Mouse (Mus musculus) heart, postnatal 0 days (tissue): ENCODE results near the gene Slc30a3. TPM values are rescaled to one million over a fixed set of nuclear protein-coding genes. Genes with fewer than 3 reads are reported as not detected.

Source experiments
- ATAC-seq: fragments of 200-750 bp; cut with Nextera tagmentation; 2 replicates; pipeline ENCODE4 v1.8.0; 2017; ENCODE audit warnings: low read depth, moderate number of reproducible peaks, moderate library complexity; ENCODE audit not compliant: insufficient read depth
- DNase-seq: peaks from one replicate; pipeline ENCODE4 v3.0.0-alpha.2; 2016; ENCODE audit warnings: low spot score
- H3K27ac ChIP-seq: fragments of 300-500 bp; sonication (generic); 2 replicates; pipeline ENCODE4 v1.5.1; 2014; ENCODE audit warnings: low read depth, mild to moderate bottlenecking
- H3K27me3 ChIP-seq: fragments of 300-500 bp; sonication (generic); 2 replicates; pipeline ENCODE4 v1.6.1; 2014; ENCODE audit warnings: low read length, mixed read lengths; ENCODE audit not compliant: control insufficient read depth, insufficient read depth
- H3K36me3 ChIP-seq: fragments of 300-500 bp; sonication (generic); replicated peaks from 2 replicates; pipeline ENCODE4 v1.6.1; 2014; ENCODE audit warnings: low read length, mixed read lengths; ENCODE audit not compliant: control insufficient read depth, insufficient read depth
- H3K4me1 ChIP-seq: fragments of 300-500 bp; sonication (generic); 2 replicates; pipeline ENCODE4 v1.6.1; 2014; ENCODE audit warnings: antibody characterized with exemption; ENCODE audit not compliant: control insufficient read depth, insufficient read depth
- H3K4me2 ChIP-seq: fragments of 300-500 bp; sonication (generic); 2 replicates; pipeline ENCODE4 v1.6.1; 2014; ENCODE audit warnings: low read depth, mild to moderate bottlenecking, low read length, moderate library complexity
- H3K4me3 ChIP-seq: fragments of 300-500 bp; sonication (generic); 2 replicates; pipeline ENCODE4 v1.5.1; 2014; ENCODE audit warnings: low read depth, low read length
- H3K9ac ChIP-seq: fragments of 300-500 bp; sonication (generic); replicated peaks from 2 replicates; pipeline ENCODE4 v1.6.1; 2014; ENCODE audit warnings: low read depth, low read length, mixed read lengths
- H3K9me3 ChIP-seq: fragments of 300-500 bp; sonication (generic); replicated peaks from 2 replicates; pipeline ENCODE4 v1.6.1; 2016; ENCODE audit warnings: low read length; ENCODE audit not compliant: control insufficient read depth
- CTCF ChIP-seq: IDR thresholded peaks from 2 replicates; pipeline ENCODE4 v1.5.1; 2016; ENCODE audit warnings: antibody characterized with exemption, control low read depth, low read depth
- EP300 ChIP-seq: IDR thresholded peaks from 2 replicates; pipeline ENCODE4 v1.6.1; 2016; ENCODE audit warnings: antibody characterized with exemption, low read depth
- WGBS: fragments of 180-500 bp; shearing (Covaris S2); extraction: QIAGEN DNeasy Blood & Tissue Kit; methylation state at CpG from one replicate; pipeline ENCODE4 v1.1.7; 2014; 5-methylcytosine and 5-hydroxymethylcytosine counted together
- polyA plus RNA-seq: library from polyadenylated mRNA; unstranded; fragments of >200 nt; fragmentation: Nextera tagmentation; extraction: Ambion mirVana; gene quantifications from 2 replicates; pipeline ENCODE4 v1.2.1, GENCODE M21; 2015
- total RNA-seq: library from RNA; depleted of rRNA; stranded (reverse); fragments of >200 nt; gene quantifications from 2 replicates; pipeline ENCODE4 v1.2.3, GENCODE M21; 2014; ENCODE audit warnings: low replicate concordance

The Slc30a3 gene
- total and polyA plus RNA-seq, 2 experiments from 2014 or later: 0.08 TPM; not detected in 1

GRCm38 (mm10) chr5:31050427-31050826 is 57.6 kb downstream of the Slc30a3 start:
- H3K27me3 ChIP-seq: no peaks in the 10 kb centered on the region

GRCm38 (mm10) chr5:31048763-31049641 is 59.0 kb downstream of the Slc30a3 start, which contains the start of gene Slc5a6:
TSS of gene Slc5a6 (minus strand) at chr5:31048924.
- under 1% methylated on average over 23 of the region's 23 CpGs for WGBS
- Histone ChIP-seq H3K27ac (peak within 1 kb of the TSS; percentile 98), H3K4me2 (peak within 1 kb of the TSS; percentile 94), H3K9me3 (no peaks in the 10 kb centered on the region), H3K9ac (peak within 1 kb of the TSS; percentile 86), H3K27me3 (no peaks in the 10 kb centered on the region), H3K4me1 (peaks cover 6% of the 10 kb centered on the region; the same call in 1 of the 2 replicates), H3K4me3 (peak within 1 kb of the TSS; percentile 83), H3K36me3 (0 out of 2 replicates have a peak, but pooled peaks cover 18% of the 10 kb centered on the region)
- TF ChIP-seq CTCF: peak; percentile 63
- no peak for TF ChIP-seq EP300
- ATAC-seq (peak; percentile 59), DNase-seq (peak; percentile 78)

More at GRCm38 (mm10) chr5:31050427-31050826, 57.6 kb downstream of the Slc30a3 start:
- no peak overlapping the region for H3K4me2 ChIP-seq
- H3K27ac ChIP-seq: no peak overlapping the region
- peaks cover 15% of the 10 kb centered on the region; the same call in 1 of the 2 replicates for H3K4me1 ChIP-seq
- no peaks in the 10 kb centered on the region for H3K9me3 ChIP-seq
- no peak for DNase-seq
- TF ChIP-seq CTCF: no peak
- TF ChIP-seq EP300: no peak
- no peak overlapping the region for H3K9ac ChIP-seq
- H3K4me3 ChIP-seq: no peak overlapping the region
- no peak for ATAC-seq
- 0 out of 2 replicates have a peak, but pooled peaks cover 13% of the 10 kb centered on the region for H3K36me3 ChIP-seq

GRCm38 (mm10) chr5:31047848-31048762 is 59.9 kb downstream of the Slc30a3 start, which contains the start of gene Atraid:
TSS of gene Atraid (plus strand) at chr5:31048312.
- Histone ChIP-seq H3K4me1 (peaks cover 4% of the 10 kb centered on the region; the same call in 1 of the 2 replicates), H3K4me2 (peak within 1 kb of the TSS; percentile 94), H3K4me3 (peak within 1 kb of the TSS; percentile 83), H3K27ac (peak within 1 kb of the TSS; percentile 98), H3K9me3 (no peaks in the 10 kb centered on the region), H3K9ac (peak within 1 kb of the TSS; percentile 86), H3K36me3 (0 out of 2 replicates have a peak, but pooled peaks cover 20% of the 10 kb centered on the region), H3K27me3 (no peaks in the 10 kb centered on the region)
- ATAC-seq (peak; percentile 94), DNase-seq (peak; percentile 97)
- WGBS: under 1% methylated on average over 71 of the region's 73 CpGs
- peak; percentile 79; the same call in 1 of the 2 replicates for TF ChIP-seq EP300
- TF ChIP-seq CTCF: peak; percentile 20

GRCm38 (mm10) chr5:31047074-31047473 is 61.0 kb downstream of the Slc30a3 start:
- Histone ChIP-seq H3K4me3 (peak overlapping the region; percentile 83; the same call in 1 of the 2 replicates), H3K9ac (no peak overlapping the region; the same call in 1 of the 2 replicates), H3K27me3 (no peaks in the 10 kb centered on the region), H3K4me2 (peak overlapping the region; percentile 94), H3K4me1 (peaks cover 4% of the 10 kb centered on the region; the same call in 1 of the 2 replicates), H3K36me3 (0 out of 2 replicates have a peak, but pooled peaks cover 19% of the 10 kb centered on the region), H3K9me3 (no peaks in the 10 kb centered on the region), H3K27ac (no peak overlapping the region)
- ATAC-seq (no peak), DNase-seq (no peak)
- WGBS: 76% methylated on average over 5 of the region's 5 CpGs
- TF ChIP-seq EP300: no peak
- no peak for TF ChIP-seq CTCF

- no peak overlapping the region for H3K4me3 ChIP-seq
- 0 out of 2 replicates have a peak, but pooled peaks cover 22% of the 10 kb centered on the region for H3K36me3 ChIP-seq
- H3K4me1 ChIP-seq: peaks cover 4% of the 10 kb centered on the region; the same call in 1 of the 2 replicates
- H3K4me2 ChIP-seq: no peak overlapping the region
- H3K9me3 ChIP-seq: no peaks in the 10 kb centered on the region
- no peak overlapping the region for H3K27ac ChIP-seq
- DNase-seq (no peak), ATAC-seq (no peak)
- TF ChIP-seq CTCF (no peak), EP300 (no peak)
- no peak overlapping the region for H3K9ac ChIP-seq
- H3K27me3 ChIP-seq: no peaks in the 10 kb centered on the region
- WGBS: 93% methylated on average over 6 of the region's 6 CpGs
Measured at GRCm38 (mm10) chr5:31046416-31046815, 61.6 kb downstream of the Slc30a3 start.
